Mouse (Mus musculus): ENCODE results near the gene Umad1.
"Not testable (repeated sequence)": the region's sequence is repeated elsewhere in the genome, so short reads cannot be mapped to it uniquely, and the experiment has no call there.

The Umad1 gene

DNA sequence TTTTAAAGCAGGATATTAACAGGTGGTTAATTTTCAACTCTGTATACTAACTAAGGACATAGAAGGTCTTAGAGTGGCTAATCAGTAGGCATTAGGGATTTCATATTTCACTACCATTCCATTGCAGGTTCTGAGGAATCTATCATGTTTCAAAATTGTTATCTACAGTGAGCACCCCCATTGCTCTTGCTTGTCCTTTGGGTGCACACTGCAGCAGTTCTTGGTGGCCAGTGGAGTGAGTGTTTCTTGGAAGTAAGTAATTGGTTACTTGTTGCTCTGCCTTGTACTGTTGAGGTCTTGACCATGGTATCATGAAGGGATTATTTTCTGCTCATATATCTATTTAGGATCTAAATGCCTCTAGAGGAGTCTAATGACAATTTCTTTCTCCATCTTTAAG is 57.1 kb downstream of the Umad1 start:
- DNase-seq (ENCODE audit: low spot score) = no peak

GRCm38 (mm10) chr6:8319591-8319990 is 60.5 kb downstream of the Umad1 start:
- no peak for DNase-seq (ENCODE audit: low spot score)

GRCm38 (mm10) chr6:8331496-8331895 is 72.4 kb downstream of the Umad1 start:
- DNase-seq (ENCODE audit: low spot score) = not testable (repeated sequence)

- no peak for DNase-seq (ENCODE audit: low spot score)
These were observed 74.3 kb downstream of the Umad1 start for GRCm38 (mm10) chr6:8333380-8333779.

DNA sequence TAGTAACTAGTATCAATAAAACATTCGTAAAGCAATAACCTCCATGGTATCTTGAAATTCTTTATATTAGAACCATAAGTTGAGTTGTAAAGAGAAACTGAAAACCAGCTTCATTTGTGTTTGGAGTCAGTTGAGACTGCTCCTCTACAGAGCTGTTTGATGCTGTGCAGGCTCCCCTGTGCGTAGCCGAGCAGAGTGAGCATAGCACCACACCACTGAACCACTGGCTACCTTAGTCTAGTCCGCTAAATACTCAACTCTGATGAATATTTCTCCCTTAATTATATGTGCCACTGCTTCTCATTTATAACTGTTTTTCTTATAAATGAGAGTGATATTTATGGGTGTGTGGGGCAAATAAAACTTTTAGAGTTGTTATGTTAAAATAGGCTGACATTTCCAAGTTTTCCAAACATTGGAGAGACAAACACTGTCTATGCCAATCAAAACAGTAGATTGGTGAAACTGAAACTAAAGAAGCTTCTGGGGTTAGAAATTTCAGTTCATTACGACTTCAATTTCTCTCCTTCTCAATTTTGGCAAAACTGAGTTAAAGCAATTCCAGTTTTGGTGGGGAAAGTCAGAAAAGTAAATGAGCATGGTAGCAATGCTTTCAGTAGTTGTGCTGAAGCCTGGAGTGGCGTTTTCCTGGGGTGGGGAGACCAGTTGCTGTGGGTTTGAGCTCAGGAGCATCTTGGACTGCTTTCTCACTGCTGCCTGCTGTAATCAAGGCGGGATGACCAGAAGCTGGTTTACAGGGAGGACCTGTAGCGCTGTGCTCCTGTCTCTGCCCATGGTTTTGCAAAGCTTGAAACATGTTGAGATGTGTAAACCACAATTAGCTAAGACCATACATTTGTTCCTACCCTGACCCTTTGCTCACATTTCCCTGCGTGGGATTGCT is 77.7 kb downstream of the Umad1 start:
- DNase-seq (ENCODE audit: low spot score) = no peak

- DNase-seq (ENCODE audit: low spot score) = no peak
These were observed 80.4 kb downstream of the Umad1 start for GRCm38 (mm10) chr6:8339453-8339852.

DNA sequence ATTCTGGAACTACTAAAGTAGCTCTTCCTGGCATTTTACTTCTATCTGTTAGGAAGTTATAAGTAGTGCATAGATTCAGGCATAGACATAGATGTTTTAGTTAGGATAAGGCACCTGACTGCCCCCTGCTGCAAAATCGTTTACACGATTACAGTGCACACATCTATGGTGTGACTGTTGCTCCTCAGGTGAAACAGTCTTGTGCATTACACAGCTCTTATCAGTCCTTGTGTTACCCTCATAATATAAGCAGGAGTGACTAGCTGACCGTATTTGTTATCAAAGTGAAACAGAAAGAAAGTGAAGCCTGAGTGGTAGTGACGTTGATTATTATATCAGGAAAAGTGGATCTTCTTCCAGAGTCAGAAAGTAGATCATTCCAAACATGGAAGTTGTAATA is 84.2 kb downstream of the Umad1 start:
- DNase-seq (ENCODE audit: low spot score) = no peak

DNA sequence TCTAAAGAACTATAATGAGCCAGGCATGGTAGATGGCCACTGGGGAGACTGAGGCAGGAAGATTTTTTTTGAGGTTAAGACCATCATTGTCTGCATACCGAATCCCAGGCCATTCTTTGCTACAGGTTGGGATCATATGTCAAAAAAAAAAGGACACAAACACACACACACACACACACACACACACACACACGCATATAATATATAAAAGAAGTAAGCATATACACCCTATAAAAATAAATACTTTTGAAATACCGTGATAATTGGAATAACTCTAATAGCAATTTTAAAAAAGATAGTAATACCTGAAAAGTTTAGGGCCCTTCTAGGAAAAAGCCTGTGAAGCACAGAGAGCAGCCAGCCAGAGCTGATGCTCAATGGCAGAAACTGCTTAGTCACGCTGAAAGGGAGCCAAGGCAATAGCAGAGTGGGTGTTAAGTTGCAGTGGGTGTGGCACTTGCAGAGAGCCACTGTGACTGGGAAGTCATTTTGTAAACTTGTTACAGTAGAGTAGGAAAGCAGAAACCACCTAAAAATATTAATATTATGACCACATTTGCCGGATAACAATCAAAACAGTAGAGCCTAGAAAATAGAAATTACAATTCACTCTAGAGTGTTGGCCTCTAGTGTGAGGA is 86.2 kb downstream of the Umad1 start:
- DNase-seq (ENCODE audit: low spot score) = peak; percentile 80

DNA sequence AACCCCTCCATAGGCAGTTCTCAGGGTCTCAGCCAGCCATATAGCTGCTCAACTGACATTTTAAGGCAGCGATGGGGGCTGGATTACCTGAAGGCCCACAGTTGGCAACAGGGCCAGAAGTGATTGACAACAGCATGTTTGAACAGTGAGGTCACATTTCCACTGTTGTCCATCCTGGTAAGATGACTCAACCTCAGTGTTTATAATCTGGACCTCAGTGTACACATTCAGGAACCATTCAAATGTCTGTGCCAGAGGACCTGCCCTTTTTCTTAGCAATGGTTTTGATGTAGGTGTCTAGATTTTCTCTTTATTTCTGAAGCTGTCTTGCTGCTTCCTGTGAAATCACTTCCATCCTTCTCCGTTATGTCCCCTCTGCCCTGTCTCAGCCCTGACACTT is 88.1 kb downstream of the Umad1 start:
- peak; percentile 15 for DNase-seq (ENCODE audit: low spot score)

DNA sequence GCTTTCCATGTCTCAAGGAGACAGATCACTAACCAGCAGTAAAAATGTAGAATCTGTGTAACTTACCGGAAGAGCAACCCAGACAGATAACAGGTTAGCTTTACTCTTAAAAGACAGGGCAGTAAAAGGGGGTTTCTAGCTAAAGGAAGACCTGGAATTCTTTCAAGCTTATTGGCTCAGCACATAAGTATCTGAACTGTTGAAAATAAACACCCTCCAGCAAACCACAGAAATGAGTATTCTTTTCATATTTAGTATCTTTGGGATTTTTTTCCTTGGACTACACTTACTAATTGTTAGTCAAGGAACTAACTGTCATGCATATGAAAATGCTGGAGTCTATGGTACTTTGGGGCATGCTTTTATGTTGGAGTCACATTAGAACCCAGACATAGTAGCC is 89.3 kb downstream of the Umad1 start:
- DNase-seq (ENCODE audit: low spot score) = no peak

- DNase-seq (ENCODE audit: low spot score) = no peak
These were observed 90.1 kb downstream of the Umad1 start for GRCm38 (mm10) chr6:8349060-8349670.

DNA sequence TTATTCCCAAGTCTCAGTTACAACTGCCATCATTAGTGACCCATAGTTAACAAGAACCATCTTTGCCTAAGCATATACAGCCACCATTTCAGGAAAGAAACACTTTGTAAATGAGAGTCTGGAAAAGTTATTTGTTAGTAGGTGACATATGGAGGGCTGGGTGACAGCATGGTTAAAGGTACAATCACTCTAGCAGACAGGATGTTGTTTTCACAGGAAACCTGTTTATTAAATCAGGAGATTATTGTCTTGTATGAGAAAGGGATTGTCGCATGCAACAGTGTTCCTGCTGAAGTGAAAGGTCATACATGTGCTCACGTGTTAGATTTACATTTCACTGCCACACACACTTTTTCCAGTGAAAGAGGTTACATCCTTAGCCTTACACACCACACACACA is 92.4 kb downstream of the Umad1 start:
- no peak for DNase-seq (ENCODE audit: low spot score)

- no peak for DNase-seq (ENCODE audit: low spot score)
These were observed 93.6 kb downstream of the Umad1 start for GRCm38 (mm10) chr6:8352533-8353168.

GRCm38 (mm10) chr6:8353461-8353860 is 94.4 kb downstream of the Umad1 start:
- DNase-seq (ENCODE audit: low spot score) = no peak

DNA sequence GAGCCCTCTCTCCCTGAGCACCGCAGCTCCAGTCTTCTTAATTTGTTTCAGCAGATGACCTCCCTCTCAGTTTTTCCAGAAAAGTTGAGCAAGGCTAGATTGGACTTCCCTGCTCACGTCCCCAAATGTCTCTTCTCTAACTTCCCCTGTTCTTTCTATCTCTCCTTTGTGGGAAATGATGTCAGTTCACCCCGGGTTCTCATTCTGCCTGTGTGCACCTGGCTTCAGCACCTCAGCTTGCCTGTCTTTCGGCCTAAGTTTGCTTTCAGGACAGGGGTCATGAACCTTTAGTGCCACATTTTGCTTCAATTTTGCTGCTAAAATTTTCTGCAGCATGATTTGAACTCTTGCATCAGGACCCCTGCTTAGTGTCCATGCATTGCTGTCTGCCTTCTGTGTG is 95.8 kb downstream of the Umad1 start:
- no peak for DNase-seq (ENCODE audit: low spot score)

DNA sequence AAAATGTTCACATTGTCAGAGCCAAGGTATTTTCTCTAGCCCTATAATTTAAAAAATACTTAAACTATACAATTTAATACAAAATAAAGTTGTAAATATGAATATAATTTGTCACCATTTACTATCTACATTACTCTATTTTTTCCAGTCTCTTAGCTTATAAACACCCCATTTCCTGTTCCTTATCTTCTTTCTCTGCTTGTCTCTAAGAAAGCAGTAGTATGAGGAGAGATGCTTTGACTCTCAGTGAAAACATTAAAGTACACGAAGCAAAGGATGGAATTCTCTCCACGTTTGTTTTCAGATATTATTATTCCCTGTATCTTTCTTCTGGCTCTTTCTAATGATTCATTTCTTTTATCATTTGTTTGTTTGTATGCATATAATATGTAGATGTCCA is 99.1 kb downstream of the Umad1 start:
- no peak for DNase-seq (ENCODE audit: low spot score)

GRCm38 (mm10) chr6:8358782-8359181 is 99.7 kb downstream of the Umad1 start:
- no peak for DNase-seq (ENCODE audit: low spot score)

- no peak for DNase-seq (ENCODE audit: low spot score)
These were observed 101.7 kb downstream of the Umad1 start for GRCm38 (mm10) chr6:8360805-8361204.

DNA sequence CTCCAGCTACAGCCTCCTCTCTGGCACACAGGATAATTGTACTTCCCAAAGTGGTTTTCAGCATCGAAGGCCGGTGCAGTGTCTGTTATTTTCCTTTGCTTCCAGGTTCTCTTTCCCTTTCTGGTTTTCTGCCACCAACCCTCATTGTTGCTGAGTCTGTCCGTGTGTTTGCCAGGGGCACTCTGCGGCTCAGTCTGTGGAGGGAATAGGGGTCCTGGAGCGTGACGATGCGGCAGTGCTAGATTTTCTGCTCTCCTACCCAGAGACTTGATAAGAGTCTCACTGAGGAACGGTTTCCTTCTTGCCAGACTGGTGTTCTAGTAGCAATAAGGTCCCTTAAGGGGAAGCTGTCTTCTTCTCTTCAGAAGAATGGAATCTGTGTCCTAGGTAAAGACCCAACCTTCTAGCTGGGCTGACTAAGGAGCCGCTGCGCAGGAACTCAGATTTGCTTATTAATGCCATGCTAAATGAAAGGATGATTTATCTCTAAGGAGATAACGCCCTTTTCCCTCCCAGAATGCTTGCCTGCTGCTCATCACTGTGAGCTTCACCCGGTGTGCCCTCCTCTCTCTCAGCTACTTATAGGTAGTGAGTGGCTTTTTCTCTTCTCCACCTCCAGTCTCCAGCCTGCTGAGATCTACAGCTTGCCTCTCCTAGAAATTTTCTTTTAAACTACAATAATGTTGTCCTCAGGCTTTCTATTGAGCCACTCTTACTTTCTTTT is 105.1 kb downstream of the Umad1 start:
- no peak for DNase-seq (ENCODE audit: low spot score)

GRCm38 (mm10) chr6:8364757-8365150 is 105.7 kb downstream of the Umad1 start:
- no peak for DNase-seq (ENCODE audit: low spot score)

DNA sequence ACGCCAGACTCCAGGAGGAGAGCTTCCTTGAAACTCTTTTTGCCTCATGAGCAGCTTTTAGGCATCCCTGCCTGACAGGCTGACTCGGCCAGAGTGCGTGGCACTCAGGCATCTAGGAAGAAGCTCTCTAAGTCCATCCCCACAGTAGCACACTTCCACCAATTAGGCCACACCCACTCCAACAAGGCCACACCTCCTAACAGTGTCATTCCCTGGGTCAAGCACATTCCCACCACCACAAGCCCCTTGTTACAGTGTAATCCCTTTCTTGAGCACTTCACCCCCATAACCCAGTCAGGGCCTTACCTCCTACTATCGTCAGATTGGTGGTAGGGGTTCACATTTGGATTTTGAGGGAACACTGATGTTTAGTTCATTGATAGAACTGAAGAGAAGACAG is 108.6 kb downstream of the Umad1 start:
- no peak for DNase-seq (ENCODE audit: low spot score)

Data from lung, postnatal 25 days (tissue).